In the genomic region with DNA sequence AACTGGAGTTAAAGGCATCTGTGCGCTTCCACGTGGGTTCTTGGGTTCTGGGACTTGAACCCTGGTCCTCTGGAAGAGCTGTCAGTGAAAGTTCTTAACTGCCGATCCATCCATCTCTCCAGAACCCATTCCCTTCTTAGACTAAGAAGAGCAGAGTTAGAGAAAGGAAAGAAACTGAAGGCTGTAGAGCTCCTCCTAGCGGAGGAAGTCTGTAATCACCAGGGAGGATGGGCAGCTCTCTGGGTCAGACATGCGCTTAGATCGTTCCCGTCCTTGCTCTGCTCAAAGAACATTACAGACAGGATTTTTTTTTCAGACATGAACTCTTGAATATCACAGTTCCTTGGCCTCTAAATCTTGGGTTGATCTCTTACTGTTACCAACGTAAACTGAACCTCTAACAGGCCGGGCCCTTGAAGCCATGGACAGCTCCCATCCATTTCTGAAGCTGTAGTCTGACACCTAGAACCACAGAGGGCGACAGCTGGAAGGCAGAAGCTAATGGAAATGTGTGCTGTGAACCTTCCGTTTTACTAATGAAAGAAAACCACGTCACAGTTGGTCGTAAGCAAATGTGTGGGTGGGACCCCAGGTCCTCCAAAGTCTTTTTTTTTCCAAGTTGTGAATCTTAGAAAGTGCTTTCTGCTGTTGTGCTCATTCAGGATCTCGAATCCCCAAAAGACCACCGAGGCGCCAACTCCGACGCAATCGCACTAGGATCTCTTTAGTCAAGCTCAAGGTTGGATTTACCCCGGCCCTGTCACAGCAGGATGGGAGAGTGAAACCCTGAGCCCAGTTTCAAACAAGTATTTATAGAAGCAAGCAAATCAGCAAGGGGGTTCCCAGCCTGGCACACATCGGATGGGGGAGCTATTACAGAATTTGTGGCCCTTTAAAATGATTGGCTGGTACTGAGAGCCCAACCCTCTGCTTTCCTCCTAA, we compare ENCODE assay signal across 7 mouse cellular contexts. TPM values are rescaled to one million over a fixed set of nuclear protein-coding genes. Genes with fewer than 3 reads are reported as not detected.
DNase-seq lines count a peak whose midpoint lies in the region; ATAC-seq and TF ChIP-seq lines count a peak whose summit lies in the region.

No protein-coding gene starts in this region.

- H3K4me1 ChIP-seq in lung, postnatal 0 days (ENCODE audit: insufficient read depth, low read depth, low read length): peaks cover 3% of the 10 kb centered on the region; the same call in 1 of the 2 replicates

- DNase-seq in left cerebral cortex, adult 2 months (ENCODE audit: extremely low spot score in 1 of 2, low spot score in 2 of 2): no peak
- DNase-seq in left cerebral cortex, postnatal 10 days (ENCODE audit: extremely low spot score in 1 of 2, low spot score in 2 of 2): no peak
- peak; percentile 79 for DNase-seq in ZHBTc4 (ENCODE audit: low read depth, low spot score)
- DNase-seq in forelimb bud, embryonic 11.5 days (ENCODE audit: low read depth, low spot score): peak; percentile 43
- peak; percentile 61 for DNase-seq in lung, postnatal 0 days (ENCODE audit: low spot score)
- no peak for DNase-seq in urinary bladder, adult 18-20 months (ENCODE audit: low spot score in 2 of 2)
- DNase-seq in ovary, adult 18-20 months (ENCODE audit: low spot score): no peak

- no peak overlapping the region for H3K4me2 ChIP-seq in lung, postnatal 0 days (replicated peaks; ENCODE audit: low read depth, low read length)

- no peaks in the 10 kb centered on the region for H3K27me3 ChIP-seq in lung, postnatal 0 days (replicated peaks; ENCODE audit: insufficient read depth, low read length)

- no peak overlapping the region for H3K9ac ChIP-seq in lung, postnatal 0 days (replicated peaks; ENCODE audit: low read depth)

- intact Hi-C loops in left cerebral cortex, adult 2 months (cut with DNase I): no loop called here
- intact Hi-C loops in left cerebral cortex, postnatal 10 days (cut with DNase I): no loop called here

- H3K4me3 ChIP-seq in left cerebral cortex, adult 2 months: no peak overlapping the region
- no peak overlapping the region for H3K4me3 ChIP-seq in lung, postnatal 0 days (ENCODE audit: low read depth, low read length)

- no peaks in the 10 kb centered on the region for H3K36me3 ChIP-seq in lung, postnatal 0 days (ENCODE audit: insufficient read depth, low read length)

- no peak for ATAC-seq in lung, postnatal 0 days

- no peak overlapping the region for H3K27ac ChIP-seq in left cerebral cortex, adult 2 months
- H3K27ac ChIP-seq in lung, postnatal 0 days (ENCODE audit: low read length): no peak overlapping the region

- no peak for TF ChIP-seq EP300 in lung, postnatal 0 days (IDR thresholded peaks at IDR 0.05)

- no peaks in the 10 kb centered on the region for H3K9me3 ChIP-seq in lung, postnatal 0 days (ENCODE audit: low read length)

- WGBS in lung, postnatal 0 days: 58% methylated on average over 21 of the region's 21 CpGs

- TF ChIP-seq CTCF in left cerebral cortex, adult 2 months (IDR thresholded peaks at IDR 0.05): peak; percentile 64
- peak; percentile 79 for TF ChIP-seq CTCF in lung, postnatal 0 days (IDR thresholded peaks at IDR 0.05)

RNA-seq across cellular contexts. Expression of a gene that starts 55.7 kb away (rescaled TPM):
- not detected for total RNA-seq in left cerebral cortex, adult 2 months (2021)
- total RNA-seq in left cerebral cortex, postnatal 10 days (2021): not detected
- polyA plus RNA-seq in lung, postnatal 0 days (2015; fragmentation: Nextera tagmentation; extraction: Ambion mirVana): not detected in 2 replicates

Comparison
In these comparisons a context has a peak if more than half of its experiments do, and no peak if none do; other contexts are left out.
1. DNase-seq: peak in ZHBTc4 (single experiment), forelimb bud, embryonic 11.5 days (single experiment) and lung, postnatal 0 days (single experiment); none in left cerebral cortex, adult 2 months (0 of 2), left cerebral cortex, postnatal 10 days (0 of 2), urinary bladder, adult 18-20 months (0 of 2) and ovary, adult 18-20 months (single experiment).